Comparison of ENCODE assay signal across 10 mouse cellular contexts in the genomic region with DNA sequence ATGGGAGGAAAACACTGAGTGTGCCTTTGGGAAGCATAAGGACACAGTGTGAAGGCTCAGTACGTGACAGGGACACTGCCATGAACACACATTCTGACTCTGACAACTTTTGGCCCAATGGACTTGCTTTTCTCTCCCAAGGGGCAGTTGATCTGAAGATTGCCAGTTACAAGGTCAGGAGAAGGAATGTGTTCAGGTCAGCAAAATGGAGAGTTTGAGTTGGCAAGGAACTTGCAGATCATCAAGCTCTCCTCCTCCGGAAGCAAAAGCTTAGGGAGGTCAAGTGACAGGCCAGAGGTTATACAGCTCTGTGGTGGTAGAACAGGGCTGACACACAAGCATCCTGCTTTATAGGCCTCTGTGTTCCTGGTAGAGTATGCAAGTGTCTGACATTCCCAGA. TPM values are rescaled to one million over a fixed set of nuclear protein-coding genes. Genes with fewer than 3 reads are reported as not detected.
DNase-seq lines count a peak whose midpoint lies in the region; ATAC-seq lines count a peak whose summit lies in the region.
"Had no signal": no experiment of that assay in that cellular context is flagged by ENCODE, and none has a peak within 500 bp of the region (broad histone marks: within the 10 kb centered on the region; RNA-seq: fewer than 3 reads in every experiment).

No protein-coding gene starts in this region.

- no peaks in the 10 kb centered on the region for H3K27me3 ChIP-seq in liver, embryonic 13.5 days
- no peaks in the 10 kb centered on the region for H3K27me3 ChIP-seq in kidney, embryonic 16.5 days (ENCODE audit: insufficient read depth, low read length)

- no peaks in the 10 kb centered on the region for H3K79me2 ChIP-seq in macrophage (ENCODE audit: inconsistent target)

- WGBS in liver, embryonic 13.5 days (ENCODE audit: insufficient replicate concordance) = 65% methylated on average over 2 of the region's 2 CpGs
- WGBS in kidney, embryonic 16.5 days = 37% methylated on average over 2 of the region's 2 CpGs
- whole genome bisulfite sequencing in macrophage (ENCODE audit: missing documents) = 89% methylated on average over 2 of the region's 2 CpGs

- H3K4me1 ChIP-seq in liver, embryonic 13.5 days (replicated peaks) = no peaks in the 10 kb centered on the region
- peaks cover 23% of the 10 kb centered on the region for H3K4me1 ChIP-seq in kidney, embryonic 16.5 days (ENCODE audit: insufficient read depth, low read length)

- DNase-seq in embryo, embryonic 10 days (ENCODE audit: low spot score) = peak; percentile 55
- DNase-seq in embryo, embryonic 9.5 days (ENCODE audit: extremely low spot score) = no peak
- no peak for DNase-seq in liver, embryonic 13.5 days
- no peak for DNase-seq in liver
- no peak for DNase-seq in natural killer cell, adult 2 months (ENCODE audit: low spot score in 2 of 2)
- no peak for DNase-seq in cerebellum, adult 8-10 months
- DNase-seq: adrenal gland, postnatal 25 days; cerebellum, adult 9-10 months had no signal

- H3K36me3 ChIP-seq in liver, embryonic 13.5 days = no peaks in the 10 kb centered on the region
- H3K36me3 ChIP-seq in kidney, embryonic 16.5 days (ENCODE audit: insufficient read depth, low read length) = 0 out of 2 replicates have a peak, but pooled peaks cover 3% of the 10 kb centered on the region
- H3K36me3 ChIP-seq in macrophage (ENCODE audit: inconsistent target) = no peaks in the 10 kb centered on the region

- no peaks in the 10 kb centered on the region for H3K9me3 ChIP-seq in liver, embryonic 13.5 days (replicated peaks)
- H3K9me3 ChIP-seq in kidney, embryonic 16.5 days (ENCODE audit: low read length) = 0 out of 2 replicates have a peak, but pooled peaks cover 5% of the 10 kb centered on the region

- ATAC-seq in liver, embryonic 13.5 days (ENCODE audit: low read depth) = peak; percentile 29; the same call in 1 of the 2 replicates
- peak; percentile 70; the same call in 1 of the 2 replicates for ATAC-seq in kidney, embryonic 16.5 days (ENCODE audit: low FRiP score, low TSS enrichment)

- no peak overlapping the region for H3K9ac ChIP-seq in liver, embryonic 13.5 days
- no peak overlapping the region for H3K9ac ChIP-seq in kidney, embryonic 16.5 days (replicated peaks; ENCODE audit: low read length)

- no peak overlapping the region for H3K4me3 ChIP-seq in liver, embryonic 13.5 days (replicated peaks)
- no peak overlapping the region for H3K4me3 ChIP-seq in kidney, embryonic 16.5 days (ENCODE audit: low read length)
- no peak overlapping the region for H3K4me3 ChIP-seq in macrophage (ENCODE audit: inconsistent target)

- no peak overlapping the region for H3K4me2 ChIP-seq in liver, embryonic 13.5 days
- no peak overlapping the region for H3K4me2 ChIP-seq in kidney, embryonic 16.5 days (replicated peaks; ENCODE audit: low read depth, low read length)

- H3K27ac ChIP-seq in liver, embryonic 13.5 days = no peak overlapping the region
- peak overlapping the region; percentile 80 for H3K27ac ChIP-seq in kidney, embryonic 16.5 days (ENCODE audit: low read length)
- peak overlapping the region; percentile 27; the same call in 1 of the 2 replicates for H3K27ac ChIP-seq in macrophage

RNA-seq across cellular contexts. Expression of gene Ets1, which starts 21.1 kb away (rescaled TPM):
- 12.5 and 15.7 TPM in 2 replicates for polyA plus RNA-seq in liver, embryonic 13.5 days (2015; fragmentation: Nextera tagmentation; extraction: Ambion mirVana)
- polyA plus RNA-seq in kidney, embryonic 16.5 days (2015; fragmentation: Nextera tagmentation; extraction: Ambion mirVana) = 76.2 and 80.2 TPM in 2 replicates
- total RNA-seq in macrophage (2018; cell fraction: chromatin; rRNA removed) = 10 to 100 TPM in 3 of 26 experiments, 1 to 10 TPM in 16, under 1 TPM in 7; 0.46 to 26.4 (median 1.6) TPM
- total RNA-seq in macrophage (2018; cell fraction: cytosol; rRNA removed) = 1 to 10 TPM in 13 of 26 experiments, under 1 TPM in 13; 0.28 to 8.4 (median 1.0) TPM
- 10 to 100 TPM in 2 of 26 experiments, 1 to 10 TPM in 17, under 1 TPM in 7; 0.33 to 12.1 (median 1.3) TPM for total RNA-seq in macrophage (2018; cell fraction: nucleus; rRNA removed)
- polyA plus RNA-seq in macrophage (2018) = 0.69 to 2.5 TPM (median 0.79 TPM) in 3 replicates
